Mouse (Mus musculus) B cell, adult 67 days (primary cell): ENCODE data around the gene Prss58. TPM values are rescaled to one million over a fixed set of nuclear protein-coding genes. Genes with fewer than 3 reads are reported as not detected.

Source experiments
- total RNA-seq, 2 experiments: library from RNA; stranded (reverse); gene quantifications; 4 replicates each; pipeline ENCODE4 v1.2.4; 2023

The Prss58 gene
- not detected for total RNA-seq

GRCm38 (mm10) chr6:40900287-40900686 is at the start of gene Prss58:
Gene Prss58, minus strand, starts transcription at chr6:40900387.

DNA sequence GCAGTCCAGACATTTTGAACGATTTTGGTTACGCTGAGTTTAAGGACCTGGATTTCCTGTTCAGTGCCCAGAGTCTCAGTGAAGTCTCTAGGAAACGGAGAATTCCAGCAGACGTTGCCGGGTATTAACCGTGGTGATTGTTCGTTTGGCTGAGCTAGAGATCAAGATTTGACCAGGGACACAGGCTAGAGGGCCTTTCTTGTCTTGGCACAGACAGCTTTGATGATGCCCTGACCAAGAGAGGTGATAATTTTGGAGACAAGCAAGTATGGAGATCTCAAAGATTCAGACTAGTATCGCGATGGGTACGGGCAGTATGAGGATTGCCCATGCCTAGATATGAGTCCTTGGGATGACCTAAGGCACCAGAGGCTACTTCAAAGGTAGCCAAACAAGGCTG is 40.3 kb upstream of the Prss58 start, which contains the start of gene 1700074P13Rik:
Gene 1700074P13Rik (minus strand): TSS at position 101 of the 400 bp plus-strand sequence.

DNA sequence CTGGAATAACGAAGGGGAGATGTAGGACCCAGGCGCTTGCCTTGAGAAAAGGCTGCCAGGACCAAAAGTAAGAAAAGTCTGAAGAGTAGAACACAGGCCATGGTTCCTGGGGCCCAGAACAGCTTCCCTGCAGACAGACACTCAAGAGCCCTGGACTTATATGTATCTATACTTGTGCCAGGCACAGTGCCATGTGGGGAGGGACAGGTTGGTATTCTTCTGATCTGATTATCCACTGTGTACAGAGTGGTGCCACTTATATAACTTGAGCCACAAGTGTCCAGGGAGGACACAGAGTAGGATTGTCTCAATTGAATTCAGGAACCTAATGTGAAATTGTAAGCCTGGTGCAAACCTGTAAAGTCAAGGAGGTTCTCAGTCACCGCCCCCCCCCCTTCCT is 12.8 kb downstream of the Prss58 start, which contains the start of gene Moxd2:
Gene Moxd2 (minus strand): TSS at position 101 of the 400 bp plus-strand sequence.

Other genes with a start within 250 kb of the Prss58 start
- gene Moxd2, start 12.9 kb downstream of the Prss58 start, total RNA-seq: not detected
- not detected for gene 1700074P13Rik, start 40.2 kb upstream of the Prss58 start, total RNA-seq
- gene Gm4744, start 51.5 kb upstream of the Prss58 start, total RNA-seq: not detected
- gene 1810009J06Rik, start 64.4 kb upstream of the Prss58 start, total RNA-seq: not detected
- gene Gm2663, start 99.1 kb upstream of the Prss58 start, total RNA-seq: not detected
- gene 2210010C04Rik, start 135.1 kb upstream of the Prss58 start, total RNA-seq: not detected